Mouse (Mus musculus): ENCODE data around the gene Zfyve1. TPM values are rescaled to one million over a fixed set of nuclear protein-coding genes. Genes with fewer than 3 reads are reported as not detected.

Gene Zfyve1
- polyA plus RNA-seq, 1 experiment, result not detected

- peaks cover 11% of the 10 kb centered on the region for H3K4me1 ChIP-seq (ENCODE audit: control insufficient read depth, insufficient read depth, low read length)
- no peak overlapping the region for H3K4me3 ChIP-seq (ENCODE audit: insufficient read depth, low read depth, low read length)
- H3K27ac ChIP-seq (ENCODE audit: insufficient read depth, low read depth, low read length), result no peak overlapping the region
- TF ChIP-seq CTCF (IDR thresholded peaks at IDR 0.05; ENCODE audit: insufficient read depth, low read depth, low read length) (no peak), POLR2A (IDR thresholded peaks at IDR 0.05; ENCODE audit: insufficient read depth, low read depth, low read length) (no peak)
- WGBS, result 74% methylated on average over 11 of the region's 11 CpGs
Measured at GRCm38 (mm10) chr12:83535428-83535827, 61.6 kb downstream of the Zfyve1 start.

DNA sequence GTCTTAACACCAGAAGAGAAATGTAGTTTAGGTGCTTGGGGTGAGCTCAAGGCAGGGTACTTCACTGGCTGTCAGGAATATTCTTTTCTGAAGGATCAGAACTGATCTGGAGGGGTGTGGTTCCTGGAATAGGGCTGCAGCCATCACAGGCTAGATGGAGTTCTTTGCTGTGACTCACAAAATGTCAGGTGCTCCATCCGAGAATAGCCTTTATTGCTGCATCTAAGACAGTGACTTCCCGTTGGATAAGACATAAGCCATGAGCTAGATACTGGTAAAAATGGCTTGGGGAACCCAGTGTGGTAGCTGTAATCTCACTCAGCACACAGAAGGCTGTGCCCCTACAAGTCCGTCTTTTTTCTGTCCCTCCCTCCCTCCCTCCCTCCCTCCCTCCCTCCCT, 62.8 kb downstream of the Zfyve1 start:
- no peak overlapping the region for H3K27ac ChIP-seq (ENCODE audit: insufficient read depth, low read depth, low read length)
- 61% methylated on average over 3 of the region's 3 CpGs for WGBS
- TF ChIP-seq CTCF (IDR thresholded peaks at IDR 0.05; ENCODE audit: insufficient read depth, low read depth, low read length) (no peak), POLR2A (IDR thresholded peaks at IDR 0.05; ENCODE audit: insufficient read depth, low read depth, low read length) (no peak)
- H3K4me1 ChIP-seq (ENCODE audit: control insufficient read depth, insufficient read depth, low read length), result peaks cover 11% of the 10 kb centered on the region
- H3K4me3 ChIP-seq (ENCODE audit: insufficient read depth, low read depth, low read length), result no peak overlapping the region

DNA sequence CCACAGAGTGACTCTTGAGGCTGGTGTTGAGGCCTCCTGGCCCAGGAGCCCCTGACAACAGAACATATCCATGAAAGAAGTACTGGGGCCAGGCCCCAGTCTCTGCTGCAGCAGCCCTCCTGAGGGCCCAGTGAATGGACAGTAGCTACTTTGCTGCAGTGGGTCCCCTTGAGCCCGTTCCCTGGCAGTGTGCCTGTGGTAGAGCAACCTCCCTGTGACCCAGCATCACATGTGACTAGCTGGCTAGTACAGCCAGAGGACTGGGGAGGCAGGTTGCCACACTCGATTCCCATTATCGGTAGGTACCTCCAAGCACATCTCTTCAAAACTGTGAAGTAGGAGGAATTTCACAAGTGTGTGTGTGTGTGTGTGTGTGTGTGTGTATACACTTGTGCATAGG, 64.1 kb downstream of the Zfyve1 start:
- no peak overlapping the region for H3K27ac ChIP-seq (ENCODE audit: insufficient read depth, low read depth, low read length)
- no peak overlapping the region for H3K4me3 ChIP-seq (ENCODE audit: insufficient read depth, low read depth, low read length)
- peaks cover 11% of the 10 kb centered on the region for H3K4me1 ChIP-seq (ENCODE audit: control insufficient read depth, insufficient read depth, low read length)
- WGBS, result 73% methylated on average over 3 of the region's 3 CpGs
- no peak for TF ChIP-seq CTCF (IDR thresholded peaks at IDR 0.05; ENCODE audit: insufficient read depth, low read depth, low read length)
- TF ChIP-seq POLR2A (IDR thresholded peaks at IDR 0.05; ENCODE audit: insufficient read depth, low read depth, low read length), result no peak

- peaks cover 15% of the 10 kb centered on the region for H3K4me1 ChIP-seq (ENCODE audit: control insufficient read depth, insufficient read depth, low read length)
- H3K4me3 ChIP-seq (ENCODE audit: insufficient read depth, low read depth, low read length), result no peak overlapping the region
- TF ChIP-seq POLR2A (IDR thresholded peaks at IDR 0.05; ENCODE audit: insufficient read depth, low read depth, low read length) (no peak), CTCF (IDR thresholded peaks at IDR 0.05; ENCODE audit: insufficient read depth, low read depth, low read length) (no peak)
- 96% methylated on average over 6 of the region's 6 CpGs for WGBS
- H3K27ac ChIP-seq (ENCODE audit: insufficient read depth, low read depth, low read length), result no peak overlapping the region
Measured at GRCm38 (mm10) chr12:83531992-83532391, 65.0 kb downstream of the Zfyve1 start.

DNA sequence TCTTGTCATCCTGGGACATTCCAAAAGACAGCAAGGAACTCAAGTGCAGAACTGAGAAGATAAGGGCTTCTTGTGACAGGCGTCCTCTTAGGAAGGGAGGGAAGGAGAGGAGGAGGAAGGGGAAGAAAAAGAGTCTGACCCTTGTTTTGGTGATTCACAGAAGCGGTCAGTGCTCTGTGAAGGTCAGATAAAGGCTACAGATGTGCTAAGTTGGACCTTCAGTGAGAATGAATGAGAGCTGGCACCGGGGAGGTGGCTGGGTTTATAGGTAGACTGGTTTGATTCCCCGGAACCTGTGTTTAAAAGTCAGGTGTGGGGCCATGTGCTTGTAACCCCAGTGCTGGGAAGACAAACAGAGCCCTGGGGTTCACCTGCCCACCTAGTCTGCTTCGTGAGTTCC, 68.4 kb downstream of the Zfyve1 start:
- Histone ChIP-seq H3K4me3 (ENCODE audit: insufficient read depth, low read depth, low read length) (no peak overlapping the region), H3K27ac (ENCODE audit: insufficient read depth, low read depth, low read length) (no peak overlapping the region), H3K4me1 (ENCODE audit: control insufficient read depth, insufficient read depth, low read length) (peaks cover 16% of the 10 kb centered on the region)
- WGBS, result 96% methylated on average over 5 of the region's 5 CpGs
- TF ChIP-seq CTCF (IDR thresholded peaks at IDR 0.05; ENCODE audit: insufficient read depth, low read depth, low read length), result no peak
- no peak for TF ChIP-seq POLR2A (IDR thresholded peaks at IDR 0.05; ENCODE audit: insufficient read depth, low read depth, low read length)

DNA sequence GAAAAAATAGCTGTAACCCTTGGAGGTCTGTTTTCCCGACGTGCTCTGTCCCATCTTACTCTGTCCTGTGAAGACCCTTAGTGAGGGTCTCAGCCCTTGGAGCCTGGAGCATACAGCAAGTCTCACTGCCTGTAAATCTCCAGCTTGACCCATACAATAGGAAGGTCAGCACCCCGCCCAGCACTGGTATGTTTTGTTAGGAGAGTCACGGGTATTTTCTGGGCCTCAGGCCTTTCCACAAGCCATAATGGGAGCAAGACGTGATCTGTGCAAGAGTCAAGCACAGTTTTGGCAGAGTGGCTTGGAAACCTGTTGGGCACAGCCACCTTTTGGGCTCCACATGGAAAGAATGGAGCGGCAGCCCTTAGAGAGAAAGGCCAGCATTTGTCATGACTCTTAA, 69.2 kb downstream of the Zfyve1 start:
- H3K27ac ChIP-seq (ENCODE audit: insufficient read depth, low read depth, low read length), result no peak overlapping the region
- H3K4me3 ChIP-seq (ENCODE audit: insufficient read depth, low read depth, low read length), result no peak overlapping the region
- peaks cover 20% of the 10 kb centered on the region for H3K4me1 ChIP-seq (ENCODE audit: control insufficient read depth, insufficient read depth, low read length)
- TF ChIP-seq POLR2A (IDR thresholded peaks at IDR 0.05; ENCODE audit: insufficient read depth, low read depth, low read length) (no peak), CTCF (IDR thresholded peaks at IDR 0.05; ENCODE audit: insufficient read depth, low read depth, low read length) (no peak)
- WGBS, result 85% methylated on average over 6 of the region's 6 CpGs

DNA sequence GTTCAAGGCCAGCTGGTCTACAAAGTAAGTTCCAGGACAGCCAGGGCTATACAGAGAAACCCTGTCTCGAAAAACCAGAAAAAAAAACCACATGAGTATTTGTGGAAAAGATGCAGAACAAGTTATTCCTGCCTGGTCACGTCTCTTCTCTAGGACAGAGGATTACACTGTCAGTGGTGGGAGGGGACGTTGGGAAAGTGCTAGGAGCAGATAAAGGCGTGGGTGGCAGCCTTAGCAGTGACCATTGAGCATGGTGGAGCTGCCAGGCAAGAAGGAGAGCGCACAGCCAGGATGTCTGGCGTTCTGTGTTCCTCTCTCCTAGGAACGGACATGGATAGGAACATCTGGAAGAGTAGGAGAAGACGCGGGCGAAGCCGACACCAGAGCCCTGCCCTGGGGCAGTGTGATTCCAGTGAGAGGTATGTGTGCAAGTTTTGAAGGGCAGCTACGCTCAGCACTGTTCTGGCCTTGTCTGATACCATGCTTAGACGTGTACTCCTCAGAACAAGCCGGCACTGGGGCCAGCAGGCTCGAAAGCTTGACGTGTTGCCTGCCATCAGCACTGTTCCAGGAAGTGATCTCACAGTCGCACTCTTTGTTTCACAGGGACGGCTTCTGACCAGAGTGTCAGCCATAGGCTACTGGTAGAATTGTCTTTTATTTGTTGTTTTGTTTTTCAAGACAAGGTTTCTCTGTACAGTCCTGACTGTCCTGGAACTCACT, 71.0 kb downstream of the Zfyve1 start:
- H3K4me3 ChIP-seq (ENCODE audit: insufficient read depth, low read depth, low read length), result no peak overlapping the region
- WGBS, result 76% methylated on average over 18 of the region's 18 CpGs
- TF ChIP-seq POLR2A (IDR thresholded peaks at IDR 0.05; ENCODE audit: insufficient read depth, low read depth, low read length) (no peak), CTCF (IDR thresholded peaks at IDR 0.05; ENCODE audit: insufficient read depth, low read depth, low read length) (no peak)
- H3K4me1 ChIP-seq (ENCODE audit: control insufficient read depth, insufficient read depth, low read length), result peaks cover 27% of the 10 kb centered on the region
- H3K27ac ChIP-seq (ENCODE audit: insufficient read depth, low read depth, low read length), result no peak overlapping the region

DNA sequence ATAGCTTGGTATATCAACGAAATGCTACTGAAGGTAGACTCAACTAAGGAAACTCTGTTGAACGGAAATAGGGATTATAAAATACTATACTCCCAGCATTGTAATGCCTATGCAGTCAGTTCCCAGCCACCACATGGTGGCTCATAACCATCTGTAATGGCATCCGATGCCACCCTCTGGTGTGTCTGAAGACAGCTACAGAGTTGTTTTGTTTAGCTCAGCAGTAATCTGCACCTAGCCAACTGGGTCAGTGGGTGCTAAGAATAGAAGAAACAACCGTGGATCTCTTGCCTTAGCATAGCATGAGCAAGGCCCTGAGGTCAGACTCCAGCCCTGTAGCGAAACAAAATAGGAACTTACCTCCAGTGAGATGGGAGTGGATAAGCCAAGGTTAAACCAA, 72.7 kb downstream of the Zfyve1 start:
- TF ChIP-seq CTCF (IDR thresholded peaks at IDR 0.05; ENCODE audit: insufficient read depth, low read depth, low read length), result no peak
- no peak for TF ChIP-seq POLR2A (IDR thresholded peaks at IDR 0.05; ENCODE audit: insufficient read depth, low read depth, low read length)
- Histone ChIP-seq H3K27ac (ENCODE audit: insufficient read depth, low read depth, low read length) (no peak overlapping the region), H3K4me3 (ENCODE audit: insufficient read depth, low read depth, low read length) (no peak overlapping the region), H3K4me1 (ENCODE audit: control insufficient read depth, insufficient read depth, low read length) (peaks cover 33% of the 10 kb centered on the region)
- 59% methylated on average over 5 of the region's 5 CpGs for WGBS

DNA sequence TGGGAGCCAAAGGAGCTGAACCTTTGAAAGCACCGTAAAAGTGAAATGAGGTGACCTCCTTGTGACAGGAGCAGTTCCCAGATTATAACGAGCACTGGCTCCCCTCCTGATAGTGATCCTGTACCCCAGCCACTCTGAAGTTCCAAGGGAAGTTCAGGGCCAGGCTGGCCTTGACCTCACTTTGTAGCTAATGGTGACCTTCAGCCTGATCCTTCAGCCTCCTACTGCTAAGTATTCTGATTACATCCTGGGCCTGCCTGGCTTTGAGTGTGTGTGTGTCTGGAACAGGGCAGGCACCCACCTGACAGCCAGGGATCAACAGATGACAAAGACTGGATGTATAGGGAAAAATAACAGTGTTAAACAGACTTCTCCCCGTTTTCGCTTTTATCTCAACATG, 73.1 kb downstream of the Zfyve1 start:
- Histone ChIP-seq H3K27ac (ENCODE audit: insufficient read depth, low read depth, low read length) (no peak overlapping the region), H3K4me1 (ENCODE audit: control insufficient read depth, insufficient read depth, low read length) (peaks cover 33% of the 10 kb centered on the region), H3K4me3 (ENCODE audit: insufficient read depth, low read depth, low read length) (no peak overlapping the region)
- 73% methylated on average over 4 of the region's 4 CpGs for WGBS
- TF ChIP-seq POLR2A (IDR thresholded peaks at IDR 0.05; ENCODE audit: insufficient read depth, low read depth, low read length) (no peak), CTCF (IDR thresholded peaks at IDR 0.05; ENCODE audit: insufficient read depth, low read depth, low read length) (no peak)

Measured in olfactory bulb, adult 2 months (tissue).